Mouse (Mus musculus): ENCODE measurements around the gene Fam50a. TPM values are rescaled to one million over a fixed set of nuclear protein-coding genes. Genes with fewer than 3 reads are reported as not detected.
"Not testable (repeated sequence)": the region's sequence is repeated elsewhere in the genome, so short reads cannot be mapped to it uniquely, and the experiment has no call there.

Gene Fam50a
- polyA plus RNA-seq, 1 experiment from 2014 or later: 25.0 TPM

- 15% methylated on average over 27 of the region's 30 CpGs for WGBS (ENCODE audit: insufficient replicate concordance)
- peak within 1 kb of the TSS; percentile 52 for H3K9ac ChIP-seq (ENCODE audit: low read depth, low read length)
- no peaks in the 10 kb centered on the region for H3K9me3 ChIP-seq (replicated peaks; ENCODE audit: control insufficient read depth, low read length)
- no peaks in the 10 kb centered on the region; the same call in 1 of the 2 replicates for H3K4me1 ChIP-seq (ENCODE audit: control insufficient read depth, low read depth, low read length)
- no peaks in the 10 kb centered on the region for H3K36me3 ChIP-seq (ENCODE audit: control insufficient read depth, insufficient read depth)
- H3K4me2 ChIP-seq (ENCODE audit: low read depth, low read length): peak within 1 kb of the TSS; percentile 65
- H3K27me3 ChIP-seq (ENCODE audit: control insufficient read depth, insufficient read depth, low read depth, low read length): no peaks in the 10 kb centered on the region
- peak within 1 kb of the TSS; percentile 50 for H3K4me3 ChIP-seq (ENCODE audit: low read depth, low read length)
- no peak within 1 kb of the TSS for H3K27ac ChIP-seq (ENCODE audit: low read length)
- peak; percentile 92 for ATAC-seq (ENCODE audit: low read depth)
Observed at GRCm38 (mm10) chrX:74328725-74329161, 15.9 kb downstream of the Fam50a start, which contains the start of gene Plxna3. TSS of gene Plxna3 (plus strand) at chrX:74329066.

DNA sequence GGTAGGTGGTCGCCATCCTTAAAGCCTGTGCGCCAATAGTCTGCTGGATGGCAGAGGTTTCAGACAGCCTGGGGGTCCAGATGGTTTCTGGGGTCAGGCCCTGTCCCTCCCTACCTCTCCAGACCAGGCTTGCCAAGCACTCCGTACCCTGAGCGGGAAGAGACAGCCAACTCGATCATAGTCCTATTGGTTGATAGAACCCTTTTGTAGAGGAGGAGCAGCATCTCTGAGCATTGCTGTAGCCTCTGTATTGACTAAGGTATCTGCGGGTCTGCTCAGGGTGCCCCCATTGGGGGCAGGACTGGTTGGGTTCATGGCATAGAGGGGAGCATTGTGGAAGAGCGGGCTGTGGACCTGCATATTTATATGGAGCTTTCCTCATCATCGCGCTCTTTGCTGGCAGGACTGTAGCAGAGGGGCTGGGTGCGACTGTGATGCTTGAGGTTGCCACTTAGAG lies 16.4 kb downstream of the Fam50a start:
- H3K36me3 ChIP-seq (ENCODE audit: control insufficient read depth, insufficient read depth): no peaks in the 10 kb centered on the region
- H3K4me2 ChIP-seq (ENCODE audit: low read depth, low read length): peak overlapping the region; percentile 65
- H3K4me3 ChIP-seq (ENCODE audit: low read depth, low read length): peak overlapping the region; percentile 50
- no peaks in the 10 kb centered on the region for H3K27me3 ChIP-seq (ENCODE audit: control insufficient read depth, insufficient read depth, low read depth, low read length)
- H3K27ac ChIP-seq (ENCODE audit: low read length): no peak overlapping the region
- ATAC-seq (ENCODE audit: low read depth): no peak
- WGBS (ENCODE audit: insufficient replicate concordance): 29% methylated on average over 8 of the region's 10 CpGs
- no peaks in the 10 kb centered on the region; the same call in 1 of the 2 replicates for H3K4me1 ChIP-seq (ENCODE audit: control insufficient read depth, low read depth, low read length)
- H3K9ac ChIP-seq (ENCODE audit: low read depth, low read length): peak overlapping the region; percentile 52
- H3K9me3 ChIP-seq (replicated peaks; ENCODE audit: control insufficient read depth, low read length): no peaks in the 10 kb centered on the region

GRCm38 (mm10) chrX:74330166-74330930 lies 17.5 kb downstream of the Fam50a start:
- Histone ChIP-seq H3K4me3 (ENCODE audit: low read depth, low read length) (no peak overlapping the region), H3K4me2 (ENCODE audit: low read depth, low read length) (no peak overlapping the region)

DNA sequence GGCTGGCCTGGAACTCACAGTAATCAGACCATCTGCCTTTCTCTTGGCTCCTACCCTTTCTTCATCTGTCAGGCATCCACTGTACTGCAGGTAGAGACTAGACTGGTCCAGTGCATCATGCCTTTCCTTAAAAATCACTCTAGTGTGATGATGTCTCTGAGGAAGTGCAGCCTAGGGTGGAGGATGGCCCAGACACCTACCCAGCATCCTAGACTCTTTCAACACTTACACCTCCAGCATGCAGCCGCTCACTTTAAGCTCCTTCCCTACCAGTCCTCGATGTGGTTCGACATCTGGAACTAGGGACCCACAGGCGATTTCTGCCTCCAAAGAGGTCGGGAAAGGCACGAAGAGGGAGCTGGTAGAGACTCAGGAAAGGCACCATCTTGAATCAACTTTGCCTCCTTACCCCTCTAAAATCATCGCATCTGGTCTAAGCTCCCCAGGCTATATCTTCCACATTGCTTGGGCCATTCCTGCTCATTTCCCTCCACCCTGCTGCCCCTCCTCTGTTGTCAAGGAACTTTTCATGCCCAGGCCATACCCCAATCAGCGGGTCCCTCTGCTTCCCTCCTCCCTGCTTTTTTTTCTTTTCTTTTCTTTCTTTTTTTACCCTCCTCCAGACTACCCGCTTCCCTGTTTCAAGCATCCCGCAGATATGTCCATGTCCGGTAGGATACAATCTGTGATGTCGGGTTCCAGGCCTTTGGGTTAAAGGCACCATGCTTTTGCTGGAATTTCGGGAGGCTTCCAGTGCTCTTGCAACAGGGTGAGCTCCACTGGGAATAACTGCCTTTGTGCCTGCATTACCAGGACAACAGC lies 40.0 kb downstream of the Fam50a start:
- peak; percentile 50 for ATAC-seq (ENCODE audit: low read depth)
- 28% methylated on average over 13 of the region's 13 CpGs for WGBS (ENCODE audit: insufficient replicate concordance)
- Histone ChIP-seq H3K27me3 (ENCODE audit: control insufficient read depth, insufficient read depth, low read depth, low read length) (no peaks in the 10 kb centered on the region), H3K9ac (ENCODE audit: low read depth, low read length) (peak overlapping the region; percentile 59), H3K9me3 (replicated peaks; ENCODE audit: control insufficient read depth, low read length) (no peaks in the 10 kb centered on the region), H3K4me3 (ENCODE audit: low read depth, low read length) (peak overlapping the region; percentile 61), H3K27ac (ENCODE audit: low read length) (no peak overlapping the region), H3K36me3 (ENCODE audit: control insufficient read depth, insufficient read depth) (no peaks in the 10 kb centered on the region), H3K4me2 (ENCODE audit: low read depth, low read length) (peak overlapping the region; percentile 66), H3K4me1 (ENCODE audit: control insufficient read depth, low read depth, low read length) (no peaks in the 10 kb centered on the region)

More at GRCm38 (mm10) chrX:74330166-74330930, 17.5 kb downstream of the Fam50a start:
- H3K9ac ChIP-seq (ENCODE audit: low read depth, low read length): no peak overlapping the region
- no peaks in the 10 kb centered on the region for H3K27me3 ChIP-seq (ENCODE audit: control insufficient read depth, insufficient read depth, low read depth, low read length)
- no peaks in the 10 kb centered on the region; the same call in 1 of the 2 replicates for H3K4me1 ChIP-seq (ENCODE audit: control insufficient read depth, low read depth, low read length)
- no peak for ATAC-seq (ENCODE audit: low read depth)
- H3K9me3 ChIP-seq (replicated peaks; ENCODE audit: control insufficient read depth, low read length): no peaks in the 10 kb centered on the region
- H3K27ac ChIP-seq (ENCODE audit: low read length): no peak overlapping the region
- 38% methylated on average over 2 of the region's 2 CpGs for WGBS (ENCODE audit: insufficient replicate concordance)
- H3K36me3 ChIP-seq (ENCODE audit: control insufficient read depth, insufficient read depth): no peaks in the 10 kb centered on the region

- H3K27ac ChIP-seq (ENCODE audit: low read length): no peak within 1 kb of the TSS
- H3K4me1 ChIP-seq (ENCODE audit: control insufficient read depth, low read depth, low read length): no peaks in the 10 kb centered on the region
Observed at GRCm38 (mm10) chrX:74353467-74353770, 40.6 kb downstream of the Fam50a start, which contains the start of gene Lage3. TSS of gene Lage3 (minus strand) at chrX:74353618.

GRCm38 (mm10) chrX:74357069-74357468 lies 44.2 kb downstream of the Fam50a start:
- WGBS (ENCODE audit: insufficient replicate concordance): 97% methylated on average over 2 of the region's 3 CpGs
- not testable (repeated sequence) for H3K4me2 ChIP-seq (ENCODE audit: low read depth, low read length); H3K36me3 ChIP-seq (ENCODE audit: control insufficient read depth, insufficient read depth); ATAC-seq (ENCODE audit: low read depth); H3K4me1 ChIP-seq (ENCODE audit: control insufficient read depth, low read depth, low read length); H3K27me3 ChIP-seq (ENCODE audit: control insufficient read depth, insufficient read depth, low read depth, low read length); H3K4me3 ChIP-seq (ENCODE audit: low read depth, low read length); H3K9ac ChIP-seq (ENCODE audit: low read depth, low read length); H3K9me3 ChIP-seq (replicated peaks; ENCODE audit: control insufficient read depth, low read length); H3K27ac ChIP-seq (ENCODE audit: low read length)

More at GRCm38 (mm10) chrX:74353467-74353770, 40.6 kb downstream of the Fam50a start, which contains the start of gene Lage3:
- Histone ChIP-seq H3K36me3 (ENCODE audit: control insufficient read depth, insufficient read depth) (no peaks in the 10 kb centered on the region), H3K9ac (ENCODE audit: low read depth, low read length) (peak within 1 kb of the TSS; percentile 59), H3K9me3 (replicated peaks; ENCODE audit: control insufficient read depth, low read length) (no peaks in the 10 kb centered on the region), H3K4me2 (ENCODE audit: low read depth, low read length) (peak within 1 kb of the TSS; percentile 66), H3K4me3 (ENCODE audit: low read depth, low read length) (peak within 1 kb of the TSS; percentile 61), H3K27me3 (ENCODE audit: control insufficient read depth, insufficient read depth, low read depth, low read length) (no peaks in the 10 kb centered on the region)
- WGBS (ENCODE audit: insufficient replicate concordance): 13% methylated on average over 16 of the region's 22 CpGs
- ATAC-seq (ENCODE audit: low read depth): peak; percentile 81

DNA sequence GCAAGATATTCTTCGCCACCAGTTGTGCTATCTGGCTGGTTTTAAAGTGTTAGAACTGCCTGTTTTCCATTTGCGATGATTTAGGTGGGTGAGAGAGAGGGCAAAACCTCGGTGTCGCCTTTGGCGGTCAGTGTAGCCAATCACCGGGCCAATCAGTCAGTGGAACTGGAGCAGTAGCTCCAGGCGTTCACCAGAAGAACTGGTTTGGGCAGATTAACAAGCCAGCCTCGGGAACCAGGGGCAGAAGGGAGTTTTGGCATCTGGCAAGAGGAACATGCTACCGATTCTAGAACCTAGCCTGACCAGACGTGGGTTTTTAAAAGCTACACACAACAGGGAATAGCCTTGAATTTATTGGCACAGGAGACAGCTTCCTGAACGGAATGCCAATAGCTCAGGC lies 46.3 kb downstream of the Fam50a start:
- H3K9ac ChIP-seq (ENCODE audit: low read depth, low read length): no peak overlapping the region
- no peak for ATAC-seq (ENCODE audit: low read depth)
- no peaks in the 10 kb centered on the region for H3K4me1 ChIP-seq (ENCODE audit: control insufficient read depth, low read depth, low read length)
- H3K4me2 ChIP-seq (ENCODE audit: low read depth, low read length): no peak overlapping the region
- H3K4me3 ChIP-seq (ENCODE audit: low read depth, low read length): no peak overlapping the region
- H3K27ac ChIP-seq (ENCODE audit: low read length): no peak overlapping the region
- H3K27me3 ChIP-seq (ENCODE audit: control insufficient read depth, insufficient read depth, low read depth, low read length): no peaks in the 10 kb centered on the region
- H3K36me3 ChIP-seq (ENCODE audit: control insufficient read depth, insufficient read depth): no peaks in the 10 kb centered on the region
- H3K9me3 ChIP-seq (replicated peaks; ENCODE audit: control insufficient read depth, low read length): no peaks in the 10 kb centered on the region
- WGBS (ENCODE audit: insufficient replicate concordance): 42% methylated on average over 11 of the region's 11 CpGs

DNA sequence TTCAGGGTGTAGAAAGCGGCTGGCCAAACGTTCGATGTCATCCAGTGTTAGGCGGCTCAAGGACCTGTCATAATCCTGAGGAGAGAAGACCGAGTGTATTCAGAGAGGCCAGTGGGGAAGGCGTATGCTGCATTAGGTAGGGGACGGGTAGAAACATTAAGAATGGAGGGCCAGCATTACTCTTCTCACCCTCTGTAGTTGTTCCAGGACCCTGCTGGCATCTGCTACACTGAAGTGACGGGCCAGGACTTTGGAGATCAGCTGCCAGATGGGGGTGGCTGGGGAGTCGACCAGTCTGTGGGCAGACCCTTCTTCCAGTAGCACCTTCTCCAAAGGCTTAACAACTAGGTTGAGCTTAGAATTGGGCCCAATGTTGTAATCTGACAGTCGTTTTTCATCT lies 54.7 kb downstream of the Fam50a start:
- H3K27me3 ChIP-seq (ENCODE audit: control insufficient read depth, insufficient read depth, low read depth, low read length): no peaks in the 10 kb centered on the region
- H3K36me3 ChIP-seq (ENCODE audit: control insufficient read depth, insufficient read depth): no peaks in the 10 kb centered on the region; the same call in 1 of the 2 replicates
- H3K27ac ChIP-seq (ENCODE audit: low read length): no peak overlapping the region; the same call in 1 of the 2 replicates
- peak overlapping the region; percentile 87 for H3K9ac ChIP-seq (ENCODE audit: low read depth, low read length)
- H3K4me2 ChIP-seq (ENCODE audit: low read depth, low read length): peak overlapping the region; percentile 72
- peak overlapping the region; percentile 77 for H3K4me3 ChIP-seq (ENCODE audit: low read depth, low read length)
- peaks cover 18% of the 10 kb centered on the region for H3K4me1 ChIP-seq (ENCODE audit: control insufficient read depth, low read depth, low read length)
- H3K9me3 ChIP-seq (replicated peaks; ENCODE audit: control insufficient read depth, low read length): no peaks in the 10 kb centered on the region
- no peak for ATAC-seq (ENCODE audit: low read depth)
- WGBS (ENCODE audit: insufficient replicate concordance): 49% methylated on average over 10 of the region's 10 CpGs

Data from liver, embryonic 16.5 days (tissue).